Mouse (Mus musculus) CD4-positive helper T cell, adult 2 months (primary cell): ENCODE results near the gene Rtf1.
A peak's percentile ranks its signal among the peaks of the same experiment; 100 is the strongest.
"Not testable (repeated sequence)": the region's sequence is repeated elsewhere in the genome, so short reads cannot be mapped to it uniquely, and the experiment has no call there.

Experiments
- DNase-seq: peaks from one replicate; pipeline ENCODE4 v3.0.0-alpha.2; 2012; ENCODE audit warnings: low read depth, missing footprints, low spot score

Rtf1 gene

GRCm38 (mm10) chr2:119674525-119675214 lies at the start of gene Rtf1:
Rtf1 (plus strand) TSS chr2:119675068.
- DNase-seq: peak; percentile 92

DNA sequence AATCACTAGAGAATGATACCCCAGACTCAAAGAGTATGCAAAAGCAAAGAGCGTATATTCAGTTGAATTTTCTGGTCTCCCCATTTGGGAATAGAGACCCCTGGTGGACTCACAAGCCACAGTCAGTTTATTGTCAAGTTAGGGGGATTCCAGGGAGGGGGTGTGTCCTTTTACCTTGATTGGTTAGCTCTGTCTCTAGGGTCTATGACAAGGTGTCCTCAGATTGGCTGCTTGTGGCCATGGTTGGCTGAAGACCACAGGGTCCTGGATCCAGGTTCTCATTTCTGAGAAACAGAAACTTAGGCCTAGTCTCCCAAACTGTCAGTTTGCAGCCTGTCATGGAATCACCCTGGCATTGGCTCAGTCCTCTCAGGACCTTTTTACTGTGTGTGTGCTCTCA lies 38.1 kb upstream of the Rtf1 start:
- DNase-seq: no peak

GRCm38 (mm10) chr2:119641214-119641912 lies 33.5 kb upstream of the Rtf1 start:
- no peak for DNase-seq

- DNase-seq: no peak
Observed at GRCm38 (mm10) chr2:119644254-119644653, 30.6 kb upstream of the Rtf1 start.

GRCm38 (mm10) chr2:119662220-119663182 lies 12.4 kb upstream of the Rtf1 start, which contains the start of gene Ndufaf1:
Ndufaf1 (minus strand) TSS chr2:119662827.
- DNase-seq: peak; percentile 76

DNA sequence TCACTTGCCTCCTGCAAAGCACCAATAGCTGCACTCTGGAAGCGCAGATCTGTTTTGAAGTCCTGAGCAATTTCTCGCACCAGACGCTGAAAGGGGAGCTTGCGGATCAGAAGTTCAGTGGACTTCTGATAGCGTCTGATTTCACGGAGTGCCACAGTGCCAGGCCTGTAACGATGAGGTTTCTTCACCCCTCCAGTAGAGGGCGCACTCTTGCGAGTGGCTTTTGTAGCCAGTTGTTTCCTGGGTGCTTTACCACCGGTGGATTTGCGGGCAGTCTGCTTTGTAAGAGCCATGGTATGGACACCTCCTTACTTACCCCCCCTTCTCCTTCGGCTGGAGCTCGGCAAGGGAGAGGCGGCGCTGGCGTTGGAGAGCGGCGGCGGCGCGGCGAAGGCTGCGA lies 9.1 kb upstream of the Rtf1 start:
- DNase-seq: not testable (repeated sequence)

GRCm38 (mm10) chr2:119669010-119669409 lies 5.9 kb upstream of the Rtf1 start:
- peak; percentile 63 for DNase-seq

DNA sequence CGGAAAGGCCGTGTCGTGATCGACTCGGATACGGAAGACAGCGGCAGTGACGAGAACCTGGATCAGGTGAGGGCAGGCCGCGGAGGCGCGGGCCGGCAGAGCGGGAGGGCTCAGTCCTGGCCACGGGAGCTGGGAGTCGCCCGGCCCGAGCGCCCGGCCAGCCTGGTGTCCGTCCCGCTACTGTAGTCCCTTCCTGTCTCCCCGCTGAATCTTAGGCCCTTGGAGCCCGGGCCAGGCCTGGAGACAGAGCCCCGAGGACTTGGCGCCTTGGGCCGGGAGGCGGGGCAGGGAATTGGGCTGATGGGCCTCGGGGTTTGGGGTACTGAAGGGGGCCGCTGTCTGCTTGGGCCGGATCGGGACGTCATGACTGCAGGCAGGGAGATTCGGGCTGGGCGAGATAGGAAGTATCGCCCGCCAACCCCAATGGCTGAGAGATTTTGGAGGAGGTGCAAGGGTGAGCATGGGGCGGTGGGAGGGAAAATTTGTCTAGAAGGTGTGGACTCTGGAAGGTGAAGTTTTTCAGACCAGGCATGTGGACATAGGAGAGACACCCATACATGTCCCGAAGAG lies 432 bp downstream of the Rtf1 start:
- peak; percentile 74 for DNase-seq

- peak; percentile 60 for DNase-seq
Observed at GRCm38 (mm10) chr2:119675831-119676230, 963 bp downstream of the Rtf1 start.

DNA sequence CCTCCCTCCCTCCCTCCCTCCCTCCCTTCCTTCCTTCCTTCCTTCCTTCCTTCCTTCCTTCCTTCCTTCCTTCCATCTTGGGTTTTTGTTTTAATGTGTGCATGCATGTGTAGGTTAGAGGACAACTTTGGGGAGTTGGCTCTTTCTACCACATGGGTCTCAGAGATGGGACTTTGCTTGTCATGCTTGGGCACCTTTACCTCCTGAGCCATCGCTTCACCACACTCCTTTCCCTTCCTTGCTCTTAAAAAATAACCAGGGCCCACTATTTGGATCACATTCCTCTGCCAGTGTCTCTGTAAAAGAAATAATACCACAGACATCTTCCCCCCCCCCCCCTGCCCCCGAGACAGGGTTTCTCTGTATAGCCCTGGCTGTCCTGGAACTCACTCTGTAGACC lies 8.8 kb downstream of the Rtf1 start:
- no peak for DNase-seq

DNA sequence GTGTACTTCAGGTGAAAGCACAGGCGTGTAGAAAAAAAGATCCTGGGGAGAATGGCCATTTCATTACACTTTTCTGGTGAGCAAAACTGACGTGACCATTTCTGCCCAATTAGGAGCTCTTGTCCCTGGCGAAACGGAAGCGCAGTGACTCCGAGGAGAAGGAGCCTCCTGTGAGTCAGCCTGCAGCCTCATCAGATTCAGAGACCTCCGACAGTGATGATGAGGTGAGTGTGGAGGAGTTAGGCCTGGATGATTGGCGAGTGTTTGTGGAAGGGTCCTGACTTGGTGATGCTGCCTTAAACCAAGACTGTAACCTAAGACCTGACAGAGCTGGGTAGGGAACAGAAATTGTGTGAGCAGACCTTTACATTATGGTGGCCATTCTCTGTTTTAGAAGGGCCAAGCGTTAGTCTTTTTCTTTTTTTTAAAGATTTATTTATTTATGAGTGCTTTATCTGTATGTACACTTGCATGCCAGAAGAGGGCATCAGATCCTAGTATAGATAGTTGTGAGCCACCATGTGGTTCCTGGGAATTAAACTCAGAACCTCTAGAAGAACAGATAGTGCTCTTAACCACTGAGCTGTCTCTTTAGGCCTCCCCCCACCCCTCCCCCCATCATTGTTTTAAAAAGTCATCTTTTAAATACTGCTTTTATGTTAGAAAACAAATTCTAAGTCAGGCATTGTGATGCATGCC lies 17.3 kb downstream of the Rtf1 start:
- peak; percentile 24 for DNase-seq

DNA sequence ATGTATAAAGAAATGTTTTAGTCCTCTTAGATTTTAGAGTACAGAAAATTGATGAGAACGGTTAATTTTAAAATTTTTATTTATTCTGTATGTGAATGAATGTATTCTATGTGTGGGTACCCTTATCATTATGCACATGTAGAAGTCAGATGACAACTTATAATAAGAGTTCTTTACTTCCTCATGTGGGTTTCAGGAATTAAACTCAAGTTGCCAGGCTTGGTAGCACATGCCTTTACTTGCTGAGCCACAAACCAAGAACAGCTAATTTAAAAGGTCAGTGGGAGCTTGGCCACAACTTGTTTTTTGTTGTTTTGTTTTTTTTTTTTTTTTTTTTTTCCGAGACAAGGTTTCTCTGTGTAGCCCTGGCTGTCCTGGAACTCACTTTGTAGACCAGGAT lies 20.0 kb downstream of the Rtf1 start:
- DNase-seq: no peak

GRCm38 (mm10) chr2:119696111-119696510 lies 21.2 kb downstream of the Rtf1 start:
- no peak for DNase-seq

- DNase-seq: no peak
Observed at GRCm38 (mm10) chr2:119698472-119698871, 23.6 kb downstream of the Rtf1 start.

- DNase-seq: no peak
Observed at GRCm38 (mm10) chr2:119699962-119700361, 25.1 kb downstream of the Rtf1 start.

DNA sequence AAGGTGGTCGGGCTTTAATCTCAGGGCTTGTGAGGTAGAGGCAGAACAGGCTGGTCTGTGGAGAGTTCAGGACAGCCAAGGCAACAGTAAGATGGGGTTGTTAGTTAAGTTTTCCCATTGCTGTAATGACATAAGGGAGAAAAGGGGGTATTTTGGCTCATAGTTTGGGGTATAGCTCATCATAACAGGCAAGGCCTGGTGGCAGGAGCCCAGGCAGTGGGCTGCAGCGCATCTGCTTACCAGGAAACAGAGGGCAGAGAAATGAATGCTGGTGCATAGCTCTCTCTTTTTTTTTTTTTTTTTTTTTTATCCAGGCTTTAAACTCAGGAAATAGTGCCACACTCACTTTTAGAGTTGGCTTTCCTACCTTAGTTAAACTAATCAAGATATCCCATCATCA lies 28.3 kb downstream of the Rtf1 start:
- DNase-seq: no peak

DNA sequence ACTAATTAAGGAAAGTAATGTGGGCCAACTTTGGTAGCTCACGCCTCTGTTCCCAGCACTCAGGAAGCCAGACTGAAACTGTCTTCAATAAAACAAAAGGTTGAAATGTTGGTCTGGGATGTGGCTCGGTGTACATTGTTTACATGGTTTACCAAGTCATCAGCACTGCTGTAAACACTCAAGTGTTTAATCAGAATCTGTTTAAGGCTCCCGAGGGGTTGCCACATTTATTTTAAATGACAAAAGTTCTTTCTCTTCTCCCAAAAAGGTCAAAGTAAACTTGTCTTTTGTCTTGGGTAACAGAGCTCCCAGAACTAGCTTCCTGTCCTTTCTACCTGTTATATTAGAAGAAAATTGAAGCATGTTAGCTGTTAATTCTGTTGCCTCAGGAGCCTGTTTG lies 32.8 kb downstream of the Rtf1 start:
- DNase-seq: no peak

GRCm38 (mm10) chr2:119710011-119710410 lies 35.1 kb downstream of the Rtf1 start:
- no peak for DNase-seq

DNA sequence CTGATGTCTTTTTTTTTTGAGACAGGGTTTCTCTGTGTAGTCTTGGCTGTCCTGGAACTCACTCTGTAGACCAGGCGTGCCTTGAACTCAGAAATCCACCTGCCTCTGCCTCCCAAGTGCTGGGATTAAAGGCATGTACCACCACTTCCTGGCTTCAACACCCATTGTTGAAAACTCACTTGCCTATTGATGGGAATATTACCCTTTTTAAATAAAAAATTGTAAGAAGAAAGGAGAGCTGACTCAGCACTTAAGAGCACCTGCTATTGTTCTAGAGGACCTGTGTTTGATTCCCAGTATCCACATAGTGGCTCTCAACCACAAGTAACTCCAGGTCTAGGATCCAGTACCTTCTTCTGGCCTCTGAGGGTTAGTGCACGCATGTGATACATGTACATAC lies 41.0 kb downstream of the Rtf1 start:
- DNase-seq: not testable (repeated sequence)

DNA sequence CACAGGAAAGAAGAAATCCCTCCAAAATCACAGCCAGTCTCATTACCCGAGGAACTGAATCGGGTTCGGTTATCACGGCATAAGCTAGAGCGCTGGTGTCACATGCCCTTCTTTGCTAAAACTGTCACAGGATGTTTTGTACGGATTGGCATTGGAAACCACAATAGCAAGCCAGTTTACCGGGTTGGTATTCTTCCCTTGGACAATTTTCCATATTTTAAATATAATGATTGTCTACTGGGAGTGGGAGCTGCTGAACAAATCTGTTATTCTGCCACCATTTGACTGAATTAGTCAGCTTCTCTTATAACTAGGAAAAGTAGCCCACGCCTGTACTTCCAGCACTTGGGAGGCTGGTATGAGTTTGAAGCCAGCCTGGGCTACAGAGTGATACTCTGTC lies 46.2 kb downstream of the Rtf1 start:
- no peak for DNase-seq

DNA sequence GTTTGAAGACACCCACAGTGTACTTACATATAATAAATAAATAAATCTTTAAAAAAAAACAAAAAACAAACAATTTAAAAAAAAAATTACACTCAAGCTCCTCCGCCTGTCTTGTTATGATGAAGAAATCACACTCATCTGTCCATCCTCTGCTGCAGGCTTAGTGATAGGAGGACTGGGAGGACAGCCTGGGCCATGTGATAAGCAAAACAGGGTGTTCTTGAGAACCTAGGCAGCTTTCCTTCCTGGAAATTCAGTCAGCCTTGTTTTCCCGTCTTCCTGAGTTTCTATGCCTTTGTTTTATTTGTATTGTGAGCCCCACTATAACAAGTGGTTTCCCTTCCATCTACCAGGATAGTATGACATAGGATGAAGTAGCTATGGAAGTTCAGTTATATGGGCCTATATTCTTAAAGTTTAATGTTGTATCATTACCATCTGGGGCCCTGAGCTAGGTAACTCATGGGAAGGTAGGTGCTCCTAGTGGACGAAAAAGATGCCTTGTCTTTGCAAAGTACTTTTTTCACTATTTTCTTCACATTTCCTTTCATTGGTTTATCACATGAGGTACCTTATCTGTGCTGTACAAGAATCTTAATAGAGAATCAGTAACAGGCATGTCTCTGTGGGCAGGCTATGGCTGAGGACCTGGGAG lies 53.0 kb downstream of the Rtf1 start:
- no peak for DNase-seq
